Mouse (Mus musculus): ENCODE data around the gene Lcn2. TPM values are rescaled to one million over a fixed set of nuclear protein-coding genes. Genes with fewer than 3 reads are reported as not detected.

Gene Lcn2
- polyA plus RNA-seq, 2 experiments: 1.3 to 2.8 TPM

GRCm38 (mm10) chr2:32344056-32344455 is 44.0 kb downstream of the Lcn2 start:
- H3K27me3 ChIP-seq (ENCODE audit: control insufficient read depth, insufficient read depth, low read length): no peaks in the 10 kb centered on the region
- 0 out of 2 replicates have a peak, but pooled peaks cover 2% of the 10 kb centered on the region for H3K4me1 ChIP-seq (ENCODE audit: control insufficient read depth, insufficient read depth, low read length)
- no peak overlapping the region for H3K4me2 ChIP-seq (replicated peaks; ENCODE audit: low read depth, low read length, severe bottlenecking)
- H3K4me3 ChIP-seq (replicated peaks; ENCODE audit: low read length): no peak overlapping the region
- H3K9ac ChIP-seq (ENCODE audit: low read depth, low read length, severe bottlenecking): no peak overlapping the region; the same call in 1 of the 2 replicates
- 71% methylated on average over 10 of the region's 10 CpGs for WGBS
- peaks cover 41% of the 10 kb centered on the region for H3K36me3 ChIP-seq (ENCODE audit: control insufficient read depth, insufficient read depth, low read length)
- DNase-seq (ENCODE audit: low spot score): no peak
- no peak for ATAC-seq (ENCODE audit: low FRiP score, low read depth)
- H3K9me3 ChIP-seq (ENCODE audit: control insufficient read depth, low read length): no peaks in the 10 kb centered on the region
- H3K27ac ChIP-seq (replicated peaks; ENCODE audit: low read depth, low read length): peak overlapping the region; percentile 26; the same call in 1 of the 2 replicates
- TF ChIP-seq POLR2A (IDR thresholded peaks at IDR 0.05; ENCODE audit: borderline replicate concordance, extremely low read depth, insufficient read depth, insufficient read length): no peak

- Histone ChIP-seq H3K9ac (ENCODE audit: low read depth, low read length, severe bottlenecking) (no peak overlapping the region), H3K27ac (replicated peaks; ENCODE audit: low read depth, low read length) (no peak overlapping the region), H3K4me2 (replicated peaks; ENCODE audit: low read depth, low read length, severe bottlenecking) (no peak overlapping the region), H3K27me3 (ENCODE audit: control insufficient read depth, insufficient read depth, low read length) (no peaks in the 10 kb centered on the region), H3K4me3 (replicated peaks; ENCODE audit: low read length) (no peak overlapping the region), H3K9me3 (ENCODE audit: control insufficient read depth, low read length) (no peaks in the 10 kb centered on the region), H3K4me1 (ENCODE audit: control insufficient read depth, insufficient read depth, low read length) (0 out of 2 replicates have a peak, but pooled peaks cover 2% of the 10 kb centered on the region), H3K36me3 (ENCODE audit: control insufficient read depth, insufficient read depth, low read length) (peaks cover 39% of the 10 kb centered on the region)
- TF ChIP-seq POLR2A (IDR thresholded peaks at IDR 0.05; ENCODE audit: borderline replicate concordance, extremely low read depth, insufficient read depth, insufficient read length): no peak
- no peak for ATAC-seq (ENCODE audit: low FRiP score, low read depth)
- DNase-seq (ENCODE audit: low spot score): no peak
- 89% methylated on average over 2 of the region's 2 CpGs for WGBS
Measured at GRCm38 (mm10) chr2:32343351-32343671, 44.7 kb downstream of the Lcn2 start.

- Histone ChIP-seq H3K4me3 (replicated peaks; ENCODE audit: low read length) (no peak overlapping the region), H3K27ac (replicated peaks; ENCODE audit: low read depth, low read length) (no peak overlapping the region), H3K36me3 (ENCODE audit: control insufficient read depth, insufficient read depth, low read length) (peaks cover 40% of the 10 kb centered on the region), H3K4me2 (replicated peaks; ENCODE audit: low read depth, low read length, severe bottlenecking) (no peak overlapping the region), H3K9me3 (ENCODE audit: control insufficient read depth, low read length) (no peaks in the 10 kb centered on the region), H3K27me3 (ENCODE audit: control insufficient read depth, insufficient read depth, low read length) (no peaks in the 10 kb centered on the region), H3K4me1 (ENCODE audit: control insufficient read depth, insufficient read depth, low read length) (0 out of 2 replicates have a peak, but pooled peaks cover 2% of the 10 kb centered on the region), H3K9ac (ENCODE audit: low read depth, low read length, severe bottlenecking) (no peak overlapping the region)
- ATAC-seq (ENCODE audit: low FRiP score, low read depth) (no peak), DNase-seq (ENCODE audit: low spot score) (no peak)
- no peak for TF ChIP-seq POLR2A (IDR thresholded peaks at IDR 0.05; ENCODE audit: borderline replicate concordance, extremely low read depth, insufficient read depth, insufficient read length)
- 75% methylated on average over 6 of the region's 6 CpGs for WGBS
Measured at GRCm38 (mm10) chr2:32342539-32343350, 45.3 kb downstream of the Lcn2 start.

DNA sequence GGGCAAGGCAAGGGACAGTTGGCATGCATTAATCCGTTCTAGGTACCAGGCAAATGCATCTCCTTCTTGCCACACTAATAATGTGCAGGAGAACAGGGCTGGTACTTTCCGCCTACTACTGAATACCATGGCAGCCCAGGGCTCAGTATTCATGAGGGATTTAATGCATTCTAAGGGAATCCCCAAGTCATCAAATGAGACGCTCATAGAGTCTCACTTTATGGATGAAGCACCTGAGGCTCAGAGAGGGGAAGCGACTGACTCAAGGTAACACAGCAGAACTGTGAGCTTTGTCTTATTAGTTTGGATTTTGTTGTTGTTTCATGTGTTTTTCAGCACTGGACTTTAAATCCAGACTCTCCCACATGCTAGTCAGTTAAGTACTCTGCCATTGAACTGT is 46.0 kb downstream of the Lcn2 start:
- 88% methylated on average over 4 of the region's 4 CpGs for WGBS
- no peak overlapping the region for H3K4me2 ChIP-seq (replicated peaks; ENCODE audit: low read depth, low read length, severe bottlenecking)
- no peak overlapping the region for H3K9ac ChIP-seq (ENCODE audit: low read depth, low read length, severe bottlenecking)
- no peaks in the 10 kb centered on the region for H3K27me3 ChIP-seq (ENCODE audit: control insufficient read depth, insufficient read depth, low read length)
- no peak overlapping the region for H3K27ac ChIP-seq (replicated peaks; ENCODE audit: low read depth, low read length)
- DNase-seq (ENCODE audit: low spot score) (no peak), ATAC-seq (ENCODE audit: low FRiP score, low read depth) (no peak)
- H3K9me3 ChIP-seq (ENCODE audit: control insufficient read depth, low read length): no peaks in the 10 kb centered on the region
- H3K4me3 ChIP-seq (replicated peaks; ENCODE audit: low read length): no peak overlapping the region
- TF ChIP-seq POLR2A (IDR thresholded peaks at IDR 0.05; ENCODE audit: borderline replicate concordance, extremely low read depth, insufficient read depth, insufficient read length): no peak
- H3K4me1 ChIP-seq (ENCODE audit: control insufficient read depth, insufficient read depth, low read length): 0 out of 2 replicates have a peak, but pooled peaks cover 2% of the 10 kb centered on the region
- H3K36me3 ChIP-seq (ENCODE audit: control insufficient read depth, insufficient read depth, low read length): peaks cover 47% of the 10 kb centered on the region

DNA sequence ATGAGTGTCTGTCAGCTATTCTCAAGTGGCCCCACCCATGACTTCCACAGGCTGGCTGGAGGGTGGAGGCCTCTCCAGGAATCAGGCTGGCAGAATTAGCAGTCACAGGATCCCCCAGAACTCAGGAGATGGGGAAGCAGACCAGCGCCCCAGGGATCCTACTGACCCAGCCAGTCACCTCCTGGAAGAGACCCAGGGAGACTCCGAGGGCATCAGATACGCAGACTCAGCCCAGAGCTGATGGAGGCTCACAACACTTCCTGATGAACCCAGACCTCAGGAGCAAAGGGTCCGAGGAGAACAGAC is 46.5 kb downstream of the Lcn2 start:
- no peak overlapping the region for H3K9ac ChIP-seq (ENCODE audit: low read depth, low read length, severe bottlenecking)
- no peaks in the 10 kb centered on the region for H3K27me3 ChIP-seq (ENCODE audit: control insufficient read depth, insufficient read depth, low read length)
- H3K4me1 ChIP-seq (ENCODE audit: control insufficient read depth, insufficient read depth, low read length): 0 out of 2 replicates have a peak, but pooled peaks cover 2% of the 10 kb centered on the region
- H3K4me2 ChIP-seq (replicated peaks; ENCODE audit: low read depth, low read length, severe bottlenecking): no peak overlapping the region
- DNase-seq (ENCODE audit: low spot score) (no peak), ATAC-seq (ENCODE audit: low FRiP score, low read depth) (no peak)
- H3K27ac ChIP-seq (replicated peaks; ENCODE audit: low read depth, low read length): no peak overlapping the region
- no peak for TF ChIP-seq POLR2A (IDR thresholded peaks at IDR 0.05; ENCODE audit: borderline replicate concordance, extremely low read depth, insufficient read depth, insufficient read length)
- H3K36me3 ChIP-seq (ENCODE audit: control insufficient read depth, insufficient read depth, low read length): peaks cover 47% of the 10 kb centered on the region
- 82% methylated on average over 4 of the region's 4 CpGs for WGBS
- H3K4me3 ChIP-seq (replicated peaks; ENCODE audit: low read length): no peak overlapping the region
- no peaks in the 10 kb centered on the region for H3K9me3 ChIP-seq (ENCODE audit: control insufficient read depth, low read length)

Data from limb, embryonic 14.5 days (tissue).